Mouse (Mus musculus) olfactory bulb, adult 2 months (tissue): ENCODE measurements around the gene Cntnap5a. TPM values are rescaled to one million over a fixed set of nuclear protein-coding genes. Genes with fewer than 3 reads are reported as not detected.

Experiments used
- H3K27ac ChIP-seq: fragments of 200-500 bp; 2 replicates; pipeline ENCODE4 v1.5.1; 2012; ENCODE audit warnings: low read depth, low read length; ENCODE audit not compliant: insufficient read depth
- H3K4me1 ChIP-seq: fragments of 200-500 bp; 2 replicates; pipeline ENCODE4 v1.6.1; 2012; ENCODE audit warnings: low read length; ENCODE audit not compliant: control insufficient read depth, insufficient read depth
- H3K4me3 ChIP-seq: fragments of 200-500 bp; 2 replicates; pipeline ENCODE4 v1.5.1; 2012; ENCODE audit warnings: mild to moderate bottlenecking, low read depth, low read length, moderate library complexity; ENCODE audit not compliant: insufficient read depth
- CTCF ChIP-seq: fragments of 200-500 bp; IDR thresholded peaks from 2 replicates; pipeline ENCODE4 v1.5.1; 2012; ENCODE audit warnings: low read depth, mild to moderate bottlenecking, low read length, moderate library complexity; ENCODE audit not compliant: insufficient read depth
- POLR2A ChIP-seq: fragments of 200-500 bp; IDR thresholded peaks from 2 replicates; pipeline ENCODE4 v1.6.1; 2012; ENCODE audit warnings: mild to moderate bottlenecking, low read depth, low read length, moderate library complexity; ENCODE audit not compliant: insufficient read depth
- WGBS: fragments of 180-500 bp; shearing (Covaris S2); methylation state at CpG from one replicate; pipeline ENCODE4 v1.1.7; 2018; 5-methylcytosine and 5-hydroxymethylcytosine counted together
- polyA plus RNA-seq: library from polyadenylated mRNA; stranded (reverse); fragments of >200 nt; gene quantifications from 2 replicates; pipeline ENCODE4 v1.2.4, GENCODE M21; 2012; ENCODE audit warnings: low replicate concordance; ENCODE audit not compliant: missing spikeins, insufficient read depth, insufficient read length

Gene Cntnap5a
- polyA plus RNA-seq, 1 experiment, result not detected

GRCm38 (mm10) chr1:115852206-115852605 lies 167.7 kb downstream of the Cntnap5a start:
- TF ChIP-seq POLR2A (no peak), CTCF (no peak)
- Histone ChIP-seq H3K4me1 (no peaks in the 10 kb centered on the region), H3K27ac (no peak overlapping the region), H3K4me3 (no peak overlapping the region)

- WGBS, result 80% methylated on average over 1 of the region's 1 CpGs
Observed at GRCm38 (mm10) chr1:115918396-115918795, 233.8 kb downstream of the Cntnap5a start.

DNA sequence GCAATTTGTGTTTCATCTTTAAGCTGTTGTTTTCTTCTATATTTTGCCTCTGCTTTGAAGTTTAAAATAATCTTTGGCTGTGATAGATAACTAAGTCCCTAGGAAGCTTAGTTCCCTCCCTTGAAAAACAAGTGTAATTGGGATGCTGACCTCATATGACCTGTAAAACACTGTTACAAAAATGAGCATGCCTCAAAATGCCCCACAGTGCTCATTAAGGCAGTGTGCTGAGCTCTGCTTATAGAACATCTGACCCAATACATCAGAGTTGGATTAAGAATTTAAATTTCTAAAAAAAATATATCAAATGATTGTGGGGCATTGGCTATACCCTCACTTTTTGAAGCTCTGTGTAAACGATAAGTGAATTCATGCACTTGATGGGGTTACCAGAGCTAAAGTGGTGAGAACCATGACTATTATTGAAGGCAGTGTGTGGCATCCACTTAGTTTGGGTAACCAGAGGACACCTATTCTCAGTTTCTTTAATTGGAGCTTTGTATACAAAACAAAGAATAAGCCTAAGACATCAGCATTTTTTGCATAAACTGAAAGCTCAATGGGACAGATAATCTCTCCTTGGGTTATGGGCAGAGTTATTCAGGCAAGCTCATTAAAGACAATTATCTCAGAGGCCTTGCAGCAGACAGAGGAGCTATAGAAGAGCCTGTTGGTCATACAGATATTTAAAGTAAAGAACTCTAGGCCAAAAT lies 241.6 kb downstream of the Cntnap5a start:
- Histone ChIP-seq H3K27ac (no peak overlapping the region), H3K4me3 (no peak overlapping the region), H3K4me1 (no peaks in the 10 kb centered on the region)
- 25% methylated on average over 1 of the region's 1 CpGs for WGBS
- TF ChIP-seq POLR2A (no peak), CTCF (no peak)

More at GRCm38 (mm10) chr1:115918396-115918795, 233.8 kb downstream of the Cntnap5a start:
- Histone ChIP-seq H3K4me3 (no peak overlapping the region), H3K27ac (no peak overlapping the region), H3K4me1 (no peaks in the 10 kb centered on the region)
- no peak for TF ChIP-seq CTCF
- no peak for TF ChIP-seq POLR2A

GRCm38 (mm10) chr1:115932045-115932444 lies 247.5 kb downstream of the Cntnap5a start:
- no peak overlapping the region for H3K4me3 ChIP-seq
- TF ChIP-seq POLR2A (no peak), CTCF (no peak)
- no peak overlapping the region for H3K27ac ChIP-seq
- WGBS, result 42% methylated on average over 1 of the region's 1 CpGs
- no peaks in the 10 kb centered on the region for H3K4me1 ChIP-seq

DNA sequence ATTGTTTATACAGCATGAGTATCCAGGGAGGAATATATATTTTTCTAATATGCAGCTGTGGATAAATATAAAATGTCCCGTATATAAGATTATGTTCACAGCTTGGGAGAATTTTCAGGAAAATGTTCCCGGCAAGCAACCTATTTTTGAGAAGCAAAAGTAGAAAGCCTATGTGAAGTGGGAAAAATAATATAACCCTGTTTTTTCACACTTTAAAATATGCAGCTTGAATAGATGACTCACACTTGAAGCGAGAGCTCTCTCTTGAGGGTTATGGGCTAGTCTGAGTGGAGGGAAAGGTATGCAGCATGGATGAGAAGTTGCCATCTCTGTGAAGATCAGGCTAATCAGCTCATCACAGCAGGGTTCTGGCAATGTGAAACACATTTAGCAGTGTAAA lies 261.3 kb downstream of the Cntnap5a start:
- H3K4me1 ChIP-seq, result no peaks in the 10 kb centered on the region
- no peak overlapping the region for H3K27ac ChIP-seq
- WGBS, result 78% methylated on average over 3 of the region's 3 CpGs
- no peak overlapping the region for H3K4me3 ChIP-seq
- TF ChIP-seq CTCF (no peak), POLR2A (no peak)

DNA sequence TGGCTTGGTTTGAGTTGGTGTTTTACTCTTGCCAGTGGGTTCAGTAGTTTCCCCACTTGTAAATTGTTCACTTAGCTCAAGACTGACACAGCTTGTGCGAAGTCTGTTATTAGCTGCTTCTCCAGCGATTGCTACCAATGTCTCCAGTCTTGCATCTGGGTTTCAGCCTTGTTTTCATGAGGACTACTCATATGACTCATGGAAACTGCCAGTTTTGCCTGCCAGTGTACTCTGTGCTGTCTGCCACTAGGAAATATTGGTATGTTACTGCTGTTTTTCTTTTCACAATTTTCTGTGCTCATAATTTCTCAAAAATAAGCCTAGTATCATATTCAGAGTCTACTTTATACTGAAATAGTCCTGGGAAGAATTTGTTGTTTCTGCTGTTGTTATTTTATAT lies 272.0 kb downstream of the Cntnap5a start:
- no peaks in the 10 kb centered on the region for H3K4me1 ChIP-seq
- no peak overlapping the region for H3K4me3 ChIP-seq
- TF ChIP-seq CTCF (no peak), POLR2A (no peak)
- no peak overlapping the region for H3K27ac ChIP-seq
- 39% methylated on average over 2 of the region's 2 CpGs for WGBS

DNA sequence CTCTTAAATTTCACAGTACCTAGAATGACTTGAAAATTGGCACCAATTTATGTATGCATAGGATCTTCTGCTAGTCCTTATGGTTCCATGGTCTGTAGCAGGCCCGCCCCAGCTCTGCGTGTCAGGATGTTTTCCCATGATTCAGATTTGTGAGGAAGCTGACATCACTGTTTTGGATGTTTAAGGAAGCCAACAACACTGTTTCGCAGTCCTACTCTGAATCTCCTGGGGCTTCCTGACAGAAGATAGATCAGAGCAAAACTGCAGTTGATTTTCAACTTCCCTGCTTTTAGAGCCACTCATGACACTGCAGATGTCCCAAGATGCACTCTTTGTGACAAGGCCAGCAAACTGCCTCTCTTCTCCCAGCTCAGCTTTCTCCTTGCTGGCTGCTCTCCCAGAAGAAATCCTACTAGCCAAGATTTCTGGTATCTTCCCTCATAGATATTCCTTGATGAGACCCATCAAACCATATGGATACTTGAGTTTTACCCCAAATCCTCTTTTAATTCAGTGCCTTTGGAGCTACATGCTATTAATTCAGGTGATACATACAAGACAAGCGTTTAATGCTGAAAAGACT lies 280.5 kb downstream of the Cntnap5a start:
- WGBS, result 89% methylated on average over 4 of the region's 4 CpGs
- H3K27ac ChIP-seq, result no peak overlapping the region
- no peak overlapping the region for H3K4me3 ChIP-seq
- no peak for TF ChIP-seq CTCF
- TF ChIP-seq POLR2A, result no peak
- H3K4me1 ChIP-seq, result no peaks in the 10 kb centered on the region

GRCm38 (mm10) chr1:115990204-115990603 lies 305.6 kb downstream of the Cntnap5a start:
- no peak overlapping the region for H3K27ac ChIP-seq
- TF ChIP-seq POLR2A (no peak), CTCF (no peak)
- 79% methylated on average over 1 of the region's 1 CpGs for WGBS
- no peak overlapping the region for H3K4me3 ChIP-seq
- no peaks in the 10 kb centered on the region for H3K4me1 ChIP-seq

- TF ChIP-seq CTCF (no peak), POLR2A (no peak)
- WGBS, result 78% methylated on average over 2 of the region's 2 CpGs
Observed at GRCm38 (mm10) chr1:116015768-116016167, 331.2 kb downstream of the Cntnap5a start.

More at GRCm38 (mm10) chr1:116015768-116016167, 331.2 kb downstream of the Cntnap5a start:
- H3K4me3 ChIP-seq, result no peak overlapping the region
- no peaks in the 10 kb centered on the region for H3K4me1 ChIP-seq
- no peak overlapping the region for H3K27ac ChIP-seq
